Mouse (Mus musculus) common myeloid progenitor, adult 5-6 weeks (primary cell): ENCODE results near the gene Siva1. TPM values are rescaled to one million over a fixed set of nuclear protein-coding genes. Genes with fewer than 3 reads are reported as not detected.

Source experiments
- ATAC-seq: replicated peaks from 2 replicates; pipeline ENCODE4 v1.8.0; 2016; ENCODE audit warnings: low read depth, mild to moderate bottlenecking, moderate TSS enrichment, inconsistent platforms; ENCODE audit not compliant: poor library complexity, severe bottlenecking
- total RNA-seq: library from RNA; stranded (forward); fragments of 200-1000, 187-1606 nt; gene quantifications from 2 replicates; pipeline ENCODE4 v1.2.3, GENCODE M21; 2017

Gene Siva1
- total RNA-seq, 1 experiment from 2014 or later = 198 TPM

GRCm38 (mm10) chr12:112620354-112621061 is 24.0 kb upstream of the Siva1 start:
- no peak for ATAC-seq

- no peak for ATAC-seq
These were observed 22.6 kb upstream of the Siva1 start for GRCm38 (mm10) chr12:112621900-112622299.

GRCm38 (mm10) chr12:112623742-112624141 is 20.7 kb upstream of the Siva1 start:
- ATAC-seq = peak; percentile 46

- ATAC-seq = no peak
These were observed 18.8 kb upstream of the Siva1 start for GRCm38 (mm10) chr12:112625700-112626099.

- ATAC-seq = no peak
These were observed 18.0 kb upstream of the Siva1 start for GRCm38 (mm10) chr12:112626455-112626854.

DNA sequence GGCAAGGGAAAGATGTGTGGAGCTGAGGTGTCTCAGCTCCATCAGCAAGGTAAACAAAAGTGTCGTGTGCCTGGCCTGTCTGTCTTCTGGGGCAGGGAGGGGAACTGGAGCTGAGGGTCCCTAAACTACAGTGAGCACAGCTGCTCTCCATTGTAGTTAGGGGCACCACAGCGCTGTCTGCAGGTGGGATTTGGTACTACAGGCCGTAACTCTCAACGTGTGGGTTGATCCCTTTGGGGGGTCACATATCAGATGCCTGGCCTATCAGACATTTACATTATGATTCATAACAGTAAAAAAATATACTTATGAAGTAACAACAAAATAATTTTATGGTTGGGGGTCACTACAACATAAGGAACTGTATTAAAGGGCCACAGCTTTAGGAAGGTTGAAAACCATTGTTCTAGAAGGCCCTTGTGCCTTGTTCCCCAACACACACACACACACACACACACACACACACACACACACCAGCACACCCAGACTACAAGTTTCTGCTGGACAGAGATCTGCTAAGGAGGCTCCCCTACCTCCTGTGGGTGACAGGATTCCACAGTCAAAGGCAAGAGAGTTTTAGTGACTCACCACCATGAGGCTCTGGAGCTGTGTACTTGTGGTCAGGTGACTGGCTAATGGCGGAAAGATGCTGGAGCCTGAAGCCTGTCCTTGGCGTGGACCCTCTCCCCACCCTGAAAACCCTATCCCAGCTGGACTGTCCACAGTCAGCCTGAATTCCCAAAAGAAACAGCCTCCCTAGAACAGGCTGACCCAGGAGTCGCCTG is 17.2 kb upstream of the Siva1 start:
- ATAC-seq = no peak

GRCm38 (mm10) chr12:112628197-112628596 is 16.3 kb upstream of the Siva1 start:
- ATAC-seq = no peak

- ATAC-seq = peak; percentile 73
These were observed 15.4 kb upstream of the Siva1 start for GRCm38 (mm10) chr12:112628928-112629721.

GRCm38 (mm10) chr12:112630029-112630428 is 14.4 kb upstream of the Siva1 start:
- no peak for ATAC-seq

GRCm38 (mm10) chr12:112630796-112631195 is 13.7 kb upstream of the Siva1 start:
- no peak for ATAC-seq

- no peak for ATAC-seq
These were observed 13.0 kb upstream of the Siva1 start for GRCm38 (mm10) chr12:112631472-112631871.

DNA sequence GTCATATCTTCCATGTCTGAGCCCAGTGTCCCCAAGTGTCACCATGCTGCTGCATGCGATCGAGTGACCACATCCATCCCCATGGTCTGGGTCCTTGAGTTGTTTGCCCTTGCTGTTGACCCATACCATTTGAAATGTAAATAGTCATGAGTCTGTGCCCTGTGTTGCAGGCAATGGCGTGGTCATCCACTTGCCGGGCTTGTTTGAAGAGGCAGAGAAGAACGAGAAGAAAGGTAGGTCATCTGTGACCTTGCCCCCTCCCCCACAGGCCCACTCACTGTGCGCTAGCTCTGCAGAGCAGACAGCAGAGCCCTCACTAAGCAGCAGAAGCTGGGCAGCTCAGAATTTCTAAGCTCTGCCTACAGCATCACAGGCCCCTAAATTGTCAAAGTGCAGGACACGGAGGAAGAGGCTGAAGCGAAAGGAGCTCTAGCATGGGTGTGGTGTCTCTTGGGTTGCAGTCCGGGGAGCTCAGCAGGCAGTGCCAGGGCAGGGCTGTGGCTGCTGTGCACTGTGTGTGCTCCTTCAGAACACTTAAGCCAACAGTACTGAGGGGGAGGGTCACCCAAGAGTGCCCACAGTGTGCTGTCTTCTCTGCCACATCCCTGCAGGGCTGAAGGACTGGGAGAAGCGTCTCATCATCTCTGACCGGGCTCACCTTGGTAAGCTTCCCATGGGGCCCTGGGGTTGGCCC is 12.2 kb upstream of the Siva1 start:
- ATAC-seq = no peak

DNA sequence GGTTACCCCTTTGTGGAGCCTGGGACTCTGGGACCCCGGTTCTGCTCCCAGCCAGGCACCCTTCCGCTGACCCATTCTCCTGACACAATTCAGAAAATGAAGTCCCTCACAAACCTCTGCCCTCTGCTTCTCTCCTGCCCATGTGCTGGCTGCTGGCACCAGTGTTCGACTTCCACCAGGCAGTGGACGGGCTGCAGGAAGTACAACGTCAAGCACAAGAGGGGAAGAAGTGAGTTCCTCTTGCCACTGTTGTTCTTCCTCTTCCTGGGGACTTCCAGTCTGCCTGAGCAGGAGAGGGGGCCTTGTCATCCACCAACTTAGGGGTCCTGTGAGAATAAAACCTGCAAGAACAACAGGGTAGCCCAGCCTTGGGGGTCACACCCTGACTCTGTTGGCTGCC is 11.6 kb upstream of the Siva1 start:
- ATAC-seq = no peak

DNA sequence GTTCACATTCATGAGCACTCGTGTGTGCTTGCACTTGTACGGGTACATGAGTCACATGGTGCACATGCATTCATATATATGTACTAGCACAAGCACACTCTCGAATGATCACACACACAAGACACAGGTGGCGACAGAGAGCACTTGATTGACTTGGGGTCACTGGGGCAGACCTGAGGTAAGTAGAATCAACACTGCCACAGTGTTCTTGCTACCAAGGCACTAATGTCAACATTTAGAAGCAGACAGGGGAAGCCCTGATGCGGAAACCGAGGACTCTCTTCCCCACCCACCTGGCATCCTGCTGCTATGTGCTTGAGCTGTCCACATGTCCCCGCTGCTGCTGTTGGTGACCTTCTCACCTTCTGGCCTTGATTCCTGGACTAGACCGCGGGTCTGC is 10.8 kb upstream of the Siva1 start:
- ATAC-seq = no peak

- no peak for ATAC-seq
These were observed 5.0 kb upstream of the Siva1 start for GRCm38 (mm10) chr12:112639526-112639925.

DNA sequence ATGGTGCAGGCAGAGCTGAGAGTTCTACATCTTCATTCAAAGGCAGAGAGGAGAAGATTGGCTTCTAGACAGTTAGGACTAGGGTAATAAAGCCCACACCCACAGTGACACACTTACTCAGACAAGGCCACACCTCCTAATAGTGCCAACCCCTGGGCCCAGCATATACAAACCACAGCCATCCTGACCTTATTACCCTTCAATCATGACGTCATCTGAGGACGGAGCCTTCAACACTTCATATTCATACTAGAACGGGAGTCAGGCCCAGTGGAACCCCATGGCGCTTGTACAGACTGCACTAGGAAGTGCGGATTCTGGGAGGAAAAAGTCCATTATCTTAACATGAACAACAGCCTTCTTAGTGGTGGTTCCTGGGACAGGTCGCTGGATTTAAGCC is 1.4 kb upstream of the Siva1 start:
- ATAC-seq = no peak

DNA sequence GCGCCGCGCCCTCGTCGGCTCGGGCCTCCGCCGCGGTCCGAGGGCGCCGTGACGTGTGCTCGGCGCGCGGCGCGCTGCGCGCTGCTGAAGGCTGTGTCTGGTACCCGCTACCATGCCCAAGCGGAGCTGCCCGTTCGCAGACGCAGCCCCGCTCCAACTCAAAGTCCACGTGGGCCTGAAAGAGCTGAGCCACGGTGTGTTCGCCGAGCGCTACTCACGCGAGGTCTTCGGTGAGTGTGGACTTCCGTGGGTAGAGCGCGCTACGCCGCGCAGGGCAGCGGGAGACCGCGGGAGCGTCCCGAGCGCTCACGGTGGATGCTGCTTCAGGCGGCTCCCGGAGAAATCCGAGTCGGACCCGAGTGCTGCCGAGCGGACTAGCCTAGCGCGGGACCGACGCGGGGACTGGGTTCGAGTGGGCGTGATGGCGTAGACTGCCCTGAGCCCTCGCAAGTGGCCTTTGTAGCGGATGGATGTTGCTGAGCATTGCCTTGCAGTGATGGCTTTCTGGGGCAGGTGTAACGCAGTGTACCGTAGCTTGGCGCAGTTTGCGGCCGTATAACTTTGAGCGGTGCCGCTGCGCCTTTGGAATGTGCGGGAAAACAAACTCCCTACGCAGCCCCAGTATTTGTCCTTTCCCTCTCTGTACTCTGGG is 502 bp downstream of the Siva1 start:
- peak; percentile 15 for ATAC-seq

- ATAC-seq = no peak
These were observed 1.7 kb downstream of the Siva1 start for GRCm38 (mm10) chr12:112646139-112646538.

GRCm38 (mm10) chr12:112648081-112648480 is 3.6 kb downstream of the Siva1 start:
- no peak for ATAC-seq
